Mouse (Mus musculus) spleen, postnatal 14 days (tissue): ENCODE measurements around the gene Fshr.
"Not testable (repeated sequence)": the region's sequence is repeated elsewhere in the genome, so short reads cannot be mapped to it uniquely, and the experiment has no call there.

Experiments used
- DNase-seq, 2 experiments: peaks; one replicate each; pipeline ENCODE4 v3.0.0; 2021 to 2022; ENCODE audit warnings: low spot score in 2 of 2

The Fshr gene

DNA sequence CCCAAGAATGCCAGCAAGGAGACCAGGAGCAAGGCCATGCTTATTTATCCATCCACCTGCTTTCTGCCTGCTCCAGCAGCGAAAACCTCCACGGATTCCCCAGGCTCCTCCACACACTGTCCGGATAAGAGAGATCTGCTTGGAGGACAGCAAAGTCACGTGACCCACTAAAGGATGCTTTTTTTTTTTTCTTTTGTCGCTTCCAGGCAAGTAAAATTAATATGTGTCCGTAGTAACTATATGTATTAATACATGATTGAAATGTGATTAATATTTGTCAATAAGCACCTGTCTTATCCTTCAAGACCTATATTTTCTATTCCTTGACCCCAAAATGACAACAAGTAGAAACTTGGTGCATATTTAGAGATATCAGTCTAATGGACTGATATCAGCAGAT is at the start of gene Fshr:
Gene Fshr (minus strand): TSS at position 101 of the 400 bp plus-strand sequence.
- no peak for DNase-seq

GRCm38 (mm10) chr17:89202181-89202580 is 1.7 kb upstream of the Fshr start:
- DNase-seq = no peak

GRCm38 (mm10) chr17:89173545-89173944 is 26.9 kb downstream of the Fshr start:
- no peak for DNase-seq

GRCm38 (mm10) chr17:89164773-89165172 is 35.7 kb downstream of the Fshr start:
- DNase-seq = no peak

GRCm38 (mm10) chr17:89162475-89162874 is 38.0 kb downstream of the Fshr start:
- no peak for DNase-seq

- not testable (repeated sequence) for DNase-seq
These were observed 41.1 kb downstream of the Fshr start for GRCm38 (mm10) chr17:89159343-89159742.

- no peak for DNase-seq
These were observed 55.7 kb downstream of the Fshr start for GRCm38 (mm10) chr17:89144806-89145205.

- no peak for DNase-seq
These were observed 80.5 kb downstream of the Fshr start for GRCm38 (mm10) chr17:89120023-89120422.

- DNase-seq = no peak
These were observed 81.2 kb downstream of the Fshr start for GRCm38 (mm10) chr17:89119250-89119649.

GRCm38 (mm10) chr17:89113944-89114343 is 86.5 kb downstream of the Fshr start:
- DNase-seq = no peak

- DNase-seq = no peak
These were observed 99.6 kb downstream of the Fshr start for GRCm38 (mm10) chr17:89100719-89101350.

GRCm38 (mm10) chr17:89099733-89100132 is 100.7 kb downstream of the Fshr start:
- DNase-seq = not testable (repeated sequence)

DNA sequence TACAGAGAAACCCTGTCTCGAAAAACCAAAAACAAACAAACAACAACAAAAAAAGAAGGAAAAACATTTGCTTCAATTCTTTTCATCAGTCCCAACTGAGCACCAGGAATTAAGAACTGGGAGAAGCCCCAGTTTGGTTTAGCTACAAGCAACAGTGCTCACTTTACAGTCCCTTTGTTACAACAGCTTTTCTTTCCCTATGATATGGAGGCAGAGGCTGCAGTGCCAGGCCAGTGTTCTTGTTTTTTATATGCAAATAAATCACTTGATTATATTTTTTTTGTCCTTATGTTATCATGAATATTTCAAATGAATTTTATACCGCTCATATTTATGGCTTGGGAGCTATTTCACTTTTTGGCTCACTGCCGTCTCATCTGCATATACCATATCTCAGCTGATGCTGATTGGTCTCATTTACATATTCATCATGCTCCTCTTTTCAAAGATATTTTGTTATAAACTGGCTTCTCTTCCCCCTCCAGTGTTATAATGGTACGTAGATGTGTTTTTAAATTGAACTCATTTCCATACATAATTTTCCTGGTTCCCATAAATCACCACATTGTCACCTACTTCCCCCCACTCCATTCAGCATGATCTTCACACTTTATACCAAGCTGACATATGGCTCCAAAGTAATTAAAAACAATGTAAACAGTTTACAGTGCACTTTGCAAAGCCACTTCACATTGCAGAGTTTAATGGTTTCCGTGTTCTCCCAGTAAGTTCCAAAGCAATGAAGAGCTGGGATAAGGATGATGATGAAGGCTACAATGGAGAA is 110.6 kb downstream of the Fshr start:
- DNase-seq = no peak

DNA sequence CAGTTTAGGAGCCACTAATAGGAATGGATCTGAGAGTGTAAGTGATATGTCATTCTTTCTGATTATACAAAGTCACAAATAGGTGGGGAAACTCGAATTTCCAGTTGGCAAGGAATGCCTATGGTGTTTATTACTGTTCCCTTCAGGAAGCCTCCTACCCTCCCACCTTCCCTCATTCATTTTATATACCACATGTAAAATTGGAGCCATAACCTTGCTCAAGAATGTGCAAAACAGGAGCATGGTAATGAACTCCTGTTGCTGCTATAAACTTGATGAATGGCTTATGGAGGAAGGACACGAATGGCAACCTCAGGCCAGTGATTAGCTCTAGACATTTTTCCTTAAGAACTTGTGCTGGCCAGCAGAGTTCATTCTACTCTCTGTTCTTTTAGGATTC is 117.6 kb downstream of the Fshr start:
- DNase-seq = no peak

DNA sequence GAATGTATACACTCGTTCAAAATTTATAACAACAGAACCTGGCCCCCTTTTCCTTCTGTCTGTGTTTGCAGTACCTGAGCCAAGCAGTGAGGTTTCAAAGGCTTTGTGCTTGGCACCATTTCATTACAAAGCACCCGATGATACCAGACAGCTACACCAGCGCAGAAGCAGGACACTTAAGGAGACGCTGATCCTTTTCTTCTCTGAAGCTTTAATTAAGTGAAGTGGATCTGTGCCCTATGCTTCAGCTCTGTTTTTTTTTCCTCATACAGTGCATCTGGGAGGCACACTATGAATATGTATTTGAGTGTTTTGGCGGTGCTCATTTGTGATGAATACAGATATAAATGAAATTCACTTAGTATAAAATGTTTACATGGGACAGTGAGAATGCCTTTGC is 120.8 kb downstream of the Fshr start:
- DNase-seq = no peak

GRCm38 (mm10) chr17:89064327-89065095 is 136.0 kb downstream of the Fshr start:
- no peak for DNase-seq

DNA sequence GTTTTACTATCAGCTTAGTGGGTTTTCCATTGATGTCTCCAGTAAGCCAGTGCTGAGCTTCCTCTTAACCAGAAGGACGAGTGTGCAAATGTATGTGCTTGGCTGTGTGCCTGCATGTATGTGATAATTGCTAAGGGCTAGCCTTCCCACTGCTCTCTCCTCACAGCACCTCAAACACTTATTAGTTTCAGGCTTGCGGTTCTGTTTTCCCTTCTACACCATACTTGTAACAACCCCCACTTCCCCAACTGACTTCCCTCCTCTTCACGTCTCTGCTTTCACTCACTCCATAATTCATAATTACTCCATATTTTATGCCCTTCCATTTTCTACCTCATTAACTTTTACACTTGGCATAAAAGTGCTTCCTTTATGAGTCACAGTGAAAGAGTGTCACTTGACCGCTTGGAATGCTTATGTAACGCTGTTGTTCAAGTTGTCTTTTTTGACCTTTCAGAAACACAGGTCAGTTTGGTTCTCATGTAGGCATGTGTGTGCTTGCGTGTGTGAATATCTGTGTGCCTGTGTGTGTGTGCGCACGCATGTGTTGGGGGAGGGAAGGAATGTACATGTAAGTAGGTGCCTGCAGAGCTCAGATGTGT is 138.0 kb downstream of the Fshr start:
- no peak for DNase-seq

- no peak for DNase-seq
These were observed 149.4 kb downstream of the Fshr start for GRCm38 (mm10) chr17:89051031-89051563.

DNA sequence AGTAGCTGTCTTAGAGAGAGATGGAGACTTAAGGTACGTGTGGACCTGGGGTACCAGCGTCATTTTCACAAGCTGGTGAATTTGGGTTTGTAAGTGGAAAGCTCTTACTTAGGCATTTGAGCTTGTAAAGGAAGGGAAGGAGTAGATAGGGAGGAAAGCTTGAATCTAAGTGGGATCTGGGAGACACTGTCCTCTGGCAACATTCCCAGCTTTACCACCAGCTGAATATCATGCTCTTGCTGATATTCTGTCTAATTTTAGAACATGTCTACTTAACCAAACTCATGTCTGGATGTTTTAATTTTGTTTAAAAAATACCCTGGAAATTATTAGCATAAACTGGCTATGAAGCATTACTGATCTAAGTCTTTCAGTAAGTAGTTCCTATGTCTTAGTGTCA is 151.4 kb downstream of the Fshr start:
- DNase-seq = no peak

DNA sequence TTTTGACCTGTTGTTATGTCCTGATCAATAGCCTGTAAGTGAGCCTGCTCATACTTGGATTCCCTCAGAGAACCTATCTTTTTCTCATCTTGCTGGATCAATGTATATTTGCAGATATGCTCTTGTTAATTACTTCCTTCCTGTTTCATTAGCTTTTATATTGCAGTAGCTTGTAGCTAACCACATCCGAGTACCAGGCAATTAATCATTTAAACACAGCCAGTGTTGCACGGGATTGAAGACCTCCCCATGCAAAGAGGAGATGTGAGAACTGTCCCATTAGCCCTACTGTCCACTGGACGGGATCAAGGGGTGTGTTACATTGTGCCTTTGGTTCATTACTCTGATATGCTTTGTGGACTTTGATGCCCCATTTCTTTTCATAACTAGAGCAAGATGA is 154.5 kb downstream of the Fshr start:
- DNase-seq = no peak

DNA sequence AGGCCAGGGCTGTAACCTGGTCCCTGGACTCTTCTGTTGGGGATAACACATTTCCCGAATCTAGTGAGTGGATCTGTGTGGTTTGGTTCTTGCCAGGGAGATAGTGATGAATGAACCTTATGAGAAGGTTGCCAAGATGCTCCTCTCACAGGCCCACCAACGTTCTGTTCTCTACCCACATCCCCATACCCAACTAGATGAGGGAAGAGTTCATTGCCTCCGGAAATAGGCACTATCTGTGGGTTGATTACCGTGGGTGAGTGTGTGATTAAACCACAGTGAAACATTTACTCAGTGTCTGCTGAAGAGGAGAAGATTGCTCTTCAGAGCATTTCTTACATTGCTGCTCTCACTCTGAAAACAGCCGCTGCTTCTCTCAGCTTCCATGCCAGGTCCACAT is 163.8 kb downstream of the Fshr start:
- DNase-seq = no peak

GRCm38 (mm10) chr17:89036049-89036448 is 164.4 kb downstream of the Fshr start:
- DNase-seq = no peak
